Mouse (Mus musculus): ENCODE results near the gene Bsn.

The Bsn gene

GRCm38 (mm10) chr9:108055661-108056237 lies 134.4 kb downstream of the Bsn start:
- no peak for DNase-seq (ENCODE audit: low read depth, low spot score)

GRCm38 (mm10) chr9:108055061-108055460 lies 135.1 kb downstream of the Bsn start:
- DNase-seq (ENCODE audit: low read depth, low spot score) = no peak

GRCm38 (mm10) chr9:108054331-108055040 lies 135.7 kb downstream of the Bsn start:
- DNase-seq (ENCODE audit: low read depth, low spot score) = no peak

- DNase-seq (ENCODE audit: low read depth, low spot score) = no peak
Observed at GRCm38 (mm10) chr9:108053665-108054225, 136.4 kb downstream of the Bsn start.

GRCm38 (mm10) chr9:108052885-108053664 lies 137.1 kb downstream of the Bsn start, which contains the start of gene Amigo3:
Gene Amigo3 (plus strand): TSS chr9:108053159.
- peak; percentile 95 for DNase-seq (ENCODE audit: low read depth, low spot score)

GRCm38 (mm10) chr9:108052411-108052810 lies 137.8 kb downstream of the Bsn start:
- no peak for DNase-seq (ENCODE audit: low read depth, low spot score)

- DNase-seq (ENCODE audit: low read depth, low spot score) = no peak
Observed at GRCm38 (mm10) chr9:108051931-108052220, 138.3 kb downstream of the Bsn start.

GRCm38 (mm10) chr9:108051184-108051930 lies 138.8 kb downstream of the Bsn start:
- no peak for DNase-seq (ENCODE audit: low read depth, low spot score)

- no peak for DNase-seq (ENCODE audit: low read depth, low spot score)
Observed at GRCm38 (mm10) chr9:108049561-108050251, 140.5 kb downstream of the Bsn start.

GRCm38 (mm10) chr9:108049016-108049455 lies 141.1 kb downstream of the Bsn start, which contains the start of gene Gmppb:
Gene Gmppb (plus strand): TSS chr9:108049242.
- DNase-seq (ENCODE audit: low read depth, low spot score) = peak; percentile 96

- peak; percentile 40 for DNase-seq (ENCODE audit: low read depth, low spot score)
Observed at GRCm38 (mm10) chr9:108048566-108048955, 141.6 kb downstream of the Bsn start.

- DNase-seq (ENCODE audit: low read depth, low spot score) = no peak
Observed at GRCm38 (mm10) chr9:108047601-108048565, 142.3 kb downstream of the Bsn start.

GRCm38 (mm10) chr9:108046582-108046981 lies 143.6 kb downstream of the Bsn start:
- DNase-seq (ENCODE audit: low read depth, low spot score) = no peak

Measured in ES-CJ7 (cell line).